Mouse (Mus musculus) embryonic facial prominence, embryonic 12.5 days (tissue): Measurements from ENCODE around the gene Afap1l2. TPM values are rescaled to one million over a fixed set of nuclear protein-coding genes. Genes with fewer than 3 reads are reported as not detected.

Source experiments
- ATAC-seq: fragments of 200-750 bp; cut with Nextera tagmentation; 2 replicates; pipeline ENCODE4 v1.8.0; 2017; ENCODE audit not compliant: insufficient number of reproducible peaks, insufficient read depth, low FRiP score, low TSS enrichment
- H3K27ac ChIP-seq: fragments of 300-500 bp; sonication (generic); 2 replicates; pipeline ENCODE4 v1.5.1; 2016; ENCODE audit warnings: mild to moderate bottlenecking
- H3K27me3 ChIP-seq: fragments of 300-500 bp; sonication (generic); 2 replicates; pipeline ENCODE4 v1.6.1; 2016; ENCODE audit warnings: mild to moderate bottlenecking, moderate library complexity
- H3K36me3 ChIP-seq: fragments of 300-500 bp; sonication (generic); 2 replicates; pipeline ENCODE4 v1.6.1; 2016; ENCODE audit warnings: mild to moderate bottlenecking
- H3K4me1 ChIP-seq: fragments of 300-500 bp; sonication (generic); 2 replicates; pipeline ENCODE4 v1.6.1; 2016
- H3K4me2 ChIP-seq: fragments of 300-500 bp; sonication (generic); replicated peaks from 2 replicates; pipeline ENCODE4 v1.6.1; 2016; ENCODE audit warnings: mild to moderate bottlenecking, moderate library complexity
- H3K4me3 ChIP-seq: fragments of 300-500 bp; sonication (generic); 2 replicates; pipeline ENCODE4 v1.5.1; 2016; ENCODE audit warnings: mild to moderate bottlenecking
- H3K9ac ChIP-seq: fragments of 300-500 bp; sonication (generic); 2 replicates; pipeline ENCODE4 v1.6.1; 2016; ENCODE audit warnings: mild to moderate bottlenecking, moderate library complexity
- H3K9me3 ChIP-seq: fragments of 300-500 bp; sonication (generic); 2 replicates; pipeline ENCODE4 v1.6.1; 2016; ENCODE audit warnings: mild to moderate bottlenecking, moderate library complexity
- WGBS: fragments of 180-500 bp; shearing (Covaris S2); methylation state at CpG from one replicate; pipeline ENCODE4 v1.1.7; 2016; 5-methylcytosine and 5-hydroxymethylcytosine counted together
- polyA plus RNA-seq: library from polyadenylated mRNA; unstranded; fragments of >200 nt; fragmentation: Nextera tagmentation; extraction: Ambion mirVana; gene quantifications from 2 replicates; pipeline ENCODE4 v1.2.1, GENCODE M21; 2016

The Afap1l2 gene
- polyA plus RNA-seq, 1 experiment from 2014 or later: 10.3 TPM

DNA sequence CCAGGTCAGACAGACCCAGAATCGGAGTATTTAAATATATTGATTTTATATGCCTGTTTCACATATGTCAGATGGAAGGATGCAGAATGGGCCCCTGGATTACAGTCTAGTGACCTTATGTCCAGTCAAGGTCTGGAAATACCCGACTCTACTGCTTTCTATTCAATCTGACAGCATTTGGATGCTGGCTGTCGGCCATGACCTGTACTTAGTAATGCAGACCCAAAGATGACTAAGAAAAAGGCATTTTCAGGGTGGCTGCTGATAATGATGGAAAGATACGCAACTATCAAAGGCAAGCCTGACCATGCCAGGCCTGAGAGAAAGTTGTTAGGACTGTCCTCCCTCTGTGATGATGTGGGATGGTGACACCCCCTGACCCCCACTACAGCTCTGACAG lies 14.3 kb downstream of the Afap1l2 start:
- H3K27ac ChIP-seq: no peak overlapping the region
- H3K9ac ChIP-seq: no peak overlapping the region
- no peaks in the 10 kb centered on the region for H3K9me3 ChIP-seq
- ATAC-seq: no peak
- WGBS: 78% methylated on average over 4 of the region's 4 CpGs
- no peaks in the 10 kb centered on the region for H3K27me3 ChIP-seq
- H3K36me3 ChIP-seq: no peaks in the 10 kb centered on the region
- H3K4me1 ChIP-seq: peaks cover 30% of the 10 kb centered on the region
- H3K4me2 ChIP-seq: no peak overlapping the region
- no peak overlapping the region for H3K4me3 ChIP-seq

DNA sequence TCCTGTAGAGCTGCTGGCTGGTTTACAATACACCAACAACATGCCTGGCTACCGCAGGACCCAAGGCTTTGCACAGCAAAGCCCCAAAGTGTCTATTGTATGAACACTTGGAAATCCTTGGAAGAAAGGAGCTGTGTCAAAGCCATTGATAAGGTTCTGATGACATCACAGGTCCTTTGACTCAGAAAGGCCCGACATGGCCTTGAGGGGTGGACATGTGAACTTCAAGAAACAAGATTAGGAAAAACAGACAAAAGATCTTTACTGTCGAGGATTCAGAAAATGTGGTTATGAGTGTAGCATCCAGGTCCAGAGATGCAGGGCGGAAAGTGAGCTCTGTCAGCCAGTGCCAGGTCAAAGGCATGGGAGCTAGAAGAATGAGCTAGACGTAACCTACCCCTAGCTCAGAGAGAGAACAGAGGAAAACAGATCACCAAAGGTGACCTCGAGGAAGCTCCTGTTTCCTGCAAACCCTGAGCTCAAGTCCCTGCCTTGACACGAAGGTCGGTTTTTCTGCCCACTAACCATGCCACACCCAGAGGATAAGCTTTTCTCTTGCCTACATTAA lies 15.0 kb downstream of the Afap1l2 start:
- Histone ChIP-seq H3K27ac (no peak overlapping the region), H3K36me3 (no peaks in the 10 kb centered on the region), H3K9ac (no peak overlapping the region), H3K4me1 (peaks cover 27% of the 10 kb centered on the region), H3K27me3 (no peaks in the 10 kb centered on the region), H3K4me2 (no peak overlapping the region), H3K9me3 (no peaks in the 10 kb centered on the region), H3K4me3 (no peak overlapping the region)
- no peak for ATAC-seq
- 68% methylated on average over 8 of the region's 8 CpGs for WGBS

DNA sequence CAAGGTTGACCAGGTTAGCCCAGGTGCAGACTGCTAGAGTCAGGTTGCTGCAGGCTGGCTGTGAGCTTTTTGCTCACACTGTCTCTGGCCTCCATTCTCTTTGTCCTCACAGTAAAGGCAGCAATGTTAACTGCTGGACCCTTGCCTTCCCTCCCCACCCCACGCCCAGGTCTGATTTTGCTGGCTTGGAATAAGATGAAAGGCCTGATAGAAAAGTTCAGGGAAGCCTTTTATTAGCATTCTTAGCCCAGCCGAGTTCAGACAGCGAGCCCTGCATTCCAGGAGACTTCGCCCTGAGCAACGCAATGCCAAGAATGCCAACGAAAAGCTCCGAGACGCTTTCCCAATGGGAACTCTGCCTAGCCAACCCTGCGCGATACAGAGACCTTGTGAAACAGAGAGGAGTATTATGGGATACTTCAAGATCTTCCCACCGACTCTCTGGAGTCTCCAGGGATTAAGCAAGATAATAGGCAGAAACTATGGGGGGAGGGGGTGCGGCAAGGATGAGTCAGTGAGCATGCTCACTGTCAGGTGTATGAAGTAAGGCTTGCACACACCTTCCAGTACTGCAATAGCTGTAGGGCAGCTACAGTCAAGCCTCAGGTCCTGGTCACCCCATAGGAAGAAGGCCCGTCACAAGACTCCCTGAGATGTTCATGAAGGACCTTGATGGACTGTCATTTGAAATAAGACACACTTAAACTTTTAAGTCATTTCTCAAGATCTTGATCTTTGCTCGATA lies 17.5 kb downstream of the Afap1l2 start:
- 0 out of 2 replicates have a peak, but pooled peaks have one; percentile 10 for ATAC-seq

DNA sequence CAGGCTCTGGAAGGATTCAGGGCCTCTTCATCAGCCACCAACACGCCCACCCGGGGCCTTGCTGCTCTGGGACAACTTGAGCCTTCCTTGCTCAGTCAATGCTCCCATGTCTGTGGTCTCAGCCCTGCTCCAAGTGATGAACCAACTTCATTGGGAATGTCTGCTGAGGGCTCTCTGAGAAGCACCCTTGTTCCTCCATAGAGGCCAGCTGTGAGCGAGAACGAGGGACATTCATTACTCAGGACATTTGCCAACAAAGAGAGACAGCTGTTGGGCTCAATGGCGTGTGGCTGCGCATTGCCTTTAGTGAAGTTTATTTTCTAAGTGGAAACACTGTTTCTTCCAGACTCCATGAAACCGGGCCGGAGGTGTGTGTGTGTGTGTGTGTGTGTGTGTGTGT lies 18.9 kb downstream of the Afap1l2 start:
- ATAC-seq: no peak
- H3K9me3 ChIP-seq: no peaks in the 10 kb centered on the region
- peaks cover 5% of the 10 kb centered on the region for H3K4me1 ChIP-seq
- H3K4me3 ChIP-seq: no peak overlapping the region
- no peak overlapping the region for H3K27ac ChIP-seq
- 86% methylated on average over 8 of the region's 8 CpGs for WGBS
- H3K27me3 ChIP-seq: no peaks in the 10 kb centered on the region
- H3K9ac ChIP-seq: no peak overlapping the region
- no peak overlapping the region for H3K4me2 ChIP-seq
- H3K36me3 ChIP-seq: no peaks in the 10 kb centered on the region

More for the DNA sequence above, 17.5 kb downstream of the Afap1l2 start:
- no peaks in the 10 kb centered on the region for H3K9me3 ChIP-seq
- peaks cover 9% of the 10 kb centered on the region for H3K4me1 ChIP-seq
- no peak overlapping the region for H3K9ac ChIP-seq
- no peak overlapping the region for H3K4me2 ChIP-seq
- no peak overlapping the region for H3K27ac ChIP-seq
- 47% methylated on average over 14 of the region's 14 CpGs for WGBS
- no peaks in the 10 kb centered on the region for H3K27me3 ChIP-seq
- H3K4me3 ChIP-seq: no peak overlapping the region
- H3K36me3 ChIP-seq: no peaks in the 10 kb centered on the region

DNA sequence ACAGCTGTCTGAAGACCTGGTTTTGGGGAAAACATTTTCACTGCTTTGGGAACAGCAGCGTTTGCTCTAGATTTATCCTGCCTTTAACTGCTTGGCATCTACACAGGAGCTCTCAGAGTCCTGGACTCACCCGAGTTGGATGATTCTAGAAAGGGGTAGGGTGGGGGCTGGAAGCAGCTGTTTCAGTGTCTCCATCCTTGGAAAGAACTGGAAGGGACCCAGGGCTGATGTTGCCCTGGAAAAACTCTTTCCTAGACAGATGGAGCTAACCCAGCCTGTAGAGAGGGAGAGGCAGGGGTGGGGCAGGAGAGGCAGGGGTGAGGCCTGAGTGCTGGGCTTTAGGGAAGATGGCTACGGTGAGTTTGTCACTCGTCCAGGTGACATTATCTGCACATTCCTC lies 23.8 kb downstream of the Afap1l2 start:
- Histone ChIP-seq H3K4me2 (no peak overlapping the region), H3K4me1 (no peaks in the 10 kb centered on the region; the same call in 1 of the 2 replicates), H3K9me3 (no peaks in the 10 kb centered on the region), H3K27me3 (no peaks in the 10 kb centered on the region), H3K9ac (no peak overlapping the region), H3K36me3 (no peaks in the 10 kb centered on the region), H3K27ac (no peak overlapping the region), H3K4me3 (no peak overlapping the region)
- WGBS: 60% methylated on average over 4 of the region's 4 CpGs
- ATAC-seq: no peak

DNA sequence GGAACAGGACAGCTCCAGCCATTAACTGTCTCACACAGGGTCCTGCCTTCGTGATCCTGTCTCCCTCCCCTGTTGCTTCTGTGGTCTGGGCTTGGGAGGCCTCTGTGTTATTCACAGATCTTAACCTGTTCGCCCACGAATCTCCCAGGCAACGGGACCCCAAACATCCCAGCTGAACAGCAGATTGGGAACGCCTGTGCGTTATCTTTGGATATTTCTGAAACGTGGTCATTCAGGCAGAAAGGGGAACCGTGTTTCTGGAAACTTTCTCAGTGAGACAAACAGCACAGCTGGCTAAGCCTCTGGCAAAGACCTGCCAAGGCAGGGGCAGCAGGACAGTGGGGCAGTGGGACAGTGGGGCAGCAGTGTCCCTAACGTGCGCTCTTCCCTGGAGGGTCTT lies 24.3 kb downstream of the Afap1l2 start:
- WGBS: 71% methylated on average over 10 of the region's 10 CpGs
- no peak overlapping the region for H3K27ac ChIP-seq
- no peaks in the 10 kb centered on the region for H3K9me3 ChIP-seq

DNA sequence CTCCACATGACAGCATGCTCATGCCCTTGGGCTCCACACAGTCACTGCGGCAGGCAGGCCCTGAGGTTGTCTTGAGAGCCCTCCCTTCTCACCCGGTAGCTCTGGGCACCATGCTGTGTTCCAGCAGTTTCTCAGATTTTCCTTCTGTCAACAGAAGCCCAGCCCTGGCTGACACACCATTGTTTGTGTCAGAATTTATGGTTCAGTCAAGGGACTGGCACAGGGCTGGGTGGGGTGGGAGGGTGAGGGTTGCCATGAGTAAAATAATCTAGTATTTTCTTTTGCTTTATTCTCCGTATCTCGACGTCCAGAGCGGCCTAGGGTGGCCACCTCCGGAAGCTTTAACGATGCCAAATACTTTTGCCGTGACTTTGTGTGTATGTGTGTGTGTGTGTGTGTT lies 26.3 kb downstream of the Afap1l2 start:
- Histone ChIP-seq H3K9me3 (no peaks in the 10 kb centered on the region), H3K36me3 (no peaks in the 10 kb centered on the region), H3K27me3 (no peaks in the 10 kb centered on the region), H3K4me2 (no peak overlapping the region), H3K4me1 (no peaks in the 10 kb centered on the region; the same call in 1 of the 2 replicates), H3K27ac (no peak overlapping the region), H3K9ac (no peak overlapping the region), H3K4me3 (no peak overlapping the region)
- ATAC-seq: no peak
- WGBS: 80% methylated on average over 9 of the region's 9 CpGs

More for the DNA sequence above, 24.3 kb downstream of the Afap1l2 start:
- Histone ChIP-seq H3K36me3 (no peaks in the 10 kb centered on the region), H3K4me3 (no peak overlapping the region), H3K4me2 (no peak overlapping the region), H3K4me1 (no peaks in the 10 kb centered on the region; the same call in 1 of the 2 replicates), H3K9ac (no peak overlapping the region), H3K27me3 (no peaks in the 10 kb centered on the region)
- no peak for ATAC-seq

DNA sequence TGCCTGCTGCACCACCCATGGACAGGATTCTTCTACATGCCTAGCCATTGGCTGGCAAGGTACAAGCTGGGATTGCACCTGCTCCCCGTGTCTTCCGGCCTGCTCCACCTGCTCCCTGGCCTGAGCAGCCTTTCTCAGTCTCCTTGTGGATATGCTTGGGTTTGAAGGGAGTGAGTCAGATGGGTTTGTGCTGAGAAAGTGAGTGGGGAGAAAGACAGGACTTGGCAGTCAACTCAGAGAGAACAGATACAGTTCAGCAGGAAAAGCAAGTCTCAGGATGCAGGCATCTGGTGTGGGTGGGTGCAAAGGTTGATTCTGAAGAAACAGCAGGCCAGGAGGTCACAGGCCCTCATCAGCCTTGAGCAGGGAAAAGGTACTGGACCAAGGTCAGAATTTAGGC lies 27.2 kb downstream of the Afap1l2 start:
- Histone ChIP-seq H3K27ac (no peak overlapping the region), H3K4me2 (no peak overlapping the region), H3K4me1 (no peaks in the 10 kb centered on the region; the same call in 1 of the 2 replicates), H3K4me3 (no peak overlapping the region), H3K27me3 (no peaks in the 10 kb centered on the region), H3K9ac (no peak overlapping the region), H3K36me3 (no peaks in the 10 kb centered on the region), H3K9me3 (no peaks in the 10 kb centered on the region)
- no peak for ATAC-seq
- 88% methylated on average over 2 of the region's 2 CpGs for WGBS

DNA sequence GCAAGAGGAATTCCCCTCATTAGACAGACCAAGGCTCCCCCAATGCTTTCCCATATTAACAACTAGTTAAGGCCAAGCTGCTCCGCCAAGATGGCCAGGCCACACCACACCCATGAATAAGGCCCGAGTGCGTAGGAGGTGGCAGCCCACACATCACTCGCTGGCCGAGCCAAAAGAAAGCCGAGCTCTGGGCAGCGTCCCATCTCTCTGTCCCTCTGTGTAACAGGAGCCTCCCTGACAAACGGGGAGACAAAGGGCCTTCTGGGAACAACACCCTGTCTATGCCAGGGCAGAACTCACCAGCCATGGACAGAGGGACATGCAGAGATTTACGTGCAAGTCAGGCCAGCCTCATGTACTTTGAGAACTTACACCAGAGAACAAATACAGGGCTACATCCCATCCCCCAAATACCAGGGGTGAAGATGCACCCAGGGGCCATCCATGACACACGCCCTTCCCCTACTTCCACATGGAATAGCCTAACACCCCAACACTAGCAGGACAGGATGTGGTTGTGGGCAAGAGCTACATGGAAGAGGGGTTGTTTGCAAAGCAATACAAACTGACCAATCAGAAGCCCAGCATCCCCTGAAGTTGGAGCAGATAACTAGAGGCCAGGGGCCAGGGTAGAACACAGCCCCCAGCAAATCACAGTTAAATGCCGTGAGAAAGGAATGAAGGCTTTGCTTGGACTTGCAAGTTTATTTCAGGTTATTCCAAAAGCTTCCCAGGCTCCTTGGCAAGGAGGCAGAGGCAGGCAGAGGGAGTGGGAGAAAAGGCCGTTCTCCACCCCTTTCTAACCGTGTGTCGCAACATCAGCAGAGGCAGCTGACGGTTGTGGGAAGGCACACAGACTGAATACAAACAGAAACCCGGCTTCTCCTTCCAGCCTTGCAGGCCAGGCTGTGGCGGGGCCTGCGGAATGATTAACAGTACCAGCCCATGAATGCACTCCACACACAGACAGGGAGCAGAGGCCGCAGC lies 30.8 kb downstream of the Afap1l2 start:
- 65% methylated on average over 19 of the region's 19 CpGs for WGBS
- no peak overlapping the region for H3K4me2 ChIP-seq
- no peaks in the 10 kb centered on the region for H3K9me3 ChIP-seq
- no peaks in the 10 kb centered on the region for H3K4me1 ChIP-seq
- no peak for ATAC-seq
- no peaks in the 10 kb centered on the region for H3K36me3 ChIP-seq
- no peak overlapping the region for H3K9ac ChIP-seq
- H3K27me3 ChIP-seq: no peaks in the 10 kb centered on the region
- no peak overlapping the region for H3K27ac ChIP-seq
- no peak overlapping the region for H3K4me3 ChIP-seq

DNA sequence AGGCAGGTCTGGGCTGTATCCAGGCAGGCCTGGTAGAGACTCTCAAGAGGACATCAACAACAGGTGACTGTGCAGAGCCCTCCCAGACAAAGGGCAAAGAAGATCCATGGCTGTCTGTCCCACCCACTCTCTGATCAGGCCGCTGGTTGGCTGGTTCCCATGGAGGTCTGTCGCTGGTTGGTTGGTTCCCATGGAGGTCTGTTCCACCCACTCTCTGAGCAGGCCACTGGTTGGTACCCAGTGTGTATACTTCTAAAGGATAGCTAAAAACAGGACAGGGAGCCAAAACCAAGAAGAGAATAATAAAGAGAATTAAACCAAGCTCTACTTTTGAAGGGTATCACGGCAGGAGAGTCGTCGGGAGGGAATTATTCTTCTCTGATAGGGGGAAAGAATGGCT lies 31.5 kb downstream of the Afap1l2 start:
- 87% methylated on average over 5 of the region's 5 CpGs for WGBS

DNA sequence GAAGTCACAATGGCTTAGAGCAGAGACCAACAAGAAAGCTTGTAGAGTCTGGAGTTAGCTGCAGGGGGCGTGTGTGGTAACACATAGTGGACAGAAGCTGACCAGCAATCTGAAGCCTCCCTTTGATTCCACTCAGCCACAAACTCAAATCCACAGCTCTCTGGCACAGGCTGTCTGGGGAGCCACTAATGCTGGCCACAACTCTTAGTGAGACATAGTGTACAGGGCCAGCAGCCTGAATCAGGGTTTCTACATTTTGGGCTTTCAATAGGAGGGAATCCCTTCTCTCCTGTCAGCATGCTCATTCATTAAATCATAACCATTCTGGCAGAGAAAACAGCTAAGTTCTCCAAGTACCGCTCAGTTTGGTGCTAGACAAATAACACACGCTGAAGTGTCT lies 32.5 kb downstream of the Afap1l2 start:
- H3K4me3 ChIP-seq: no peak overlapping the region
- H3K9me3 ChIP-seq: no peaks in the 10 kb centered on the region
- no peaks in the 10 kb centered on the region for H3K36me3 ChIP-seq
- no peak overlapping the region for H3K4me2 ChIP-seq
- WGBS: 92% methylated on average over 3 of the region's 3 CpGs
- no peak for ATAC-seq
- no peak overlapping the region for H3K9ac ChIP-seq
- H3K27me3 ChIP-seq: no peaks in the 10 kb centered on the region
- H3K27ac ChIP-seq: no peak overlapping the region
- H3K4me1 ChIP-seq: no peaks in the 10 kb centered on the region

More for the DNA sequence above, 31.5 kb downstream of the Afap1l2 start:
- H3K4me1 ChIP-seq: no peaks in the 10 kb centered on the region
- H3K4me2 ChIP-seq: no peak overlapping the region
- no peaks in the 10 kb centered on the region for H3K27me3 ChIP-seq
- no peak overlapping the region for H3K27ac ChIP-seq
- ATAC-seq: no peak
- no peak overlapping the region for H3K9ac ChIP-seq
- no peaks in the 10 kb centered on the region for H3K36me3 ChIP-seq
- H3K9me3 ChIP-seq: no peaks in the 10 kb centered on the region
- H3K4me3 ChIP-seq: no peak overlapping the region
